Mouse (Mus musculus) frontal cortex, postnatal 14 days (tissue): ENCODE results near the gene Lgi1.

Experiments used
- DNase-seq, 2 experiments: peaks; one replicate each; pipeline ENCODE4 v3.0.0; 2022; ENCODE audit warnings: low spot score in 2 of 2

Lgi1 gene

GRCm38 (mm10) chr19:38264505-38265500, at the start of gene Lgi1:
Gene Lgi1 (plus strand): TSS chr19:38264536.
- DNase-seq = no peak

- no peak for DNase-seq
Observed at GRCm38 (mm10) chr19:38217696-38218095, 46.6 kb upstream of the Lgi1 start.

- DNase-seq = no peak
Observed at GRCm38 (mm10) chr19:38223356-38223904, 40.9 kb upstream of the Lgi1 start.

- DNase-seq = peak; percentile 93 to 94
Observed at GRCm38 (mm10) chr19:38223905-38224684, 40.2 kb upstream of the Lgi1 start, which contains the start of gene Fra10ac1. Gene Fra10ac1 (minus strand): TSS chr19:38224156.

- DNase-seq = no peak
Observed at GRCm38 (mm10) chr19:38224685-38225060, 39.7 kb upstream of the Lgi1 start.

- DNase-seq = no peak
Observed at GRCm38 (mm10) chr19:38228699-38229098, 35.6 kb upstream of the Lgi1 start.

GRCm38 (mm10) chr19:38232087-38232486, 32.2 kb upstream of the Lgi1 start:
- DNase-seq = no peak

GRCm38 (mm10) chr19:38232516-38232915, 31.8 kb upstream of the Lgi1 start:
- DNase-seq = no peak

- DNase-seq = no peak
Observed at GRCm38 (mm10) chr19:38236526-38236925, 27.8 kb upstream of the Lgi1 start.

- DNase-seq = no peak
Observed at GRCm38 (mm10) chr19:38237834-38238212, 26.5 kb upstream of the Lgi1 start.

- peak; percentile 40 to 52 for DNase-seq
Observed at GRCm38 (mm10) chr19:38238213-38238951, 26.0 kb upstream of the Lgi1 start.

- no peak for DNase-seq
Observed at GRCm38 (mm10) chr19:38242314-38242852, 22.0 kb upstream of the Lgi1 start.

GRCm38 (mm10) chr19:38244748-38245147, 19.6 kb upstream of the Lgi1 start:
- no peak for DNase-seq

GRCm38 (mm10) chr19:38245361-38246176, 18.8 kb upstream of the Lgi1 start:
- no peak for DNase-seq

GRCm38 (mm10) chr19:38246177-38246622, 18.1 kb upstream of the Lgi1 start:
- no peak for DNase-seq

GRCm38 (mm10) chr19:38249627-38250026, 14.7 kb upstream of the Lgi1 start:
- DNase-seq = no peak

- DNase-seq = no peak
Observed at GRCm38 (mm10) chr19:38253796-38254195, 10.5 kb upstream of the Lgi1 start.

GRCm38 (mm10) chr19:38258651-38259065, 5.7 kb upstream of the Lgi1 start:
- DNase-seq = peak in 1 of 2 experiments; percentile 45

GRCm38 (mm10) chr19:38259436-38259835, 4.9 kb upstream of the Lgi1 start:
- no peak for DNase-seq

- DNase-seq = no peak
Observed at GRCm38 (mm10) chr19:38260346-38260745, 4.0 kb upstream of the Lgi1 start.
